Mouse (Mus musculus) forebrain, embryonic 14.5 days (tissue): Measurements from ENCODE around the gene Sema6d. TPM values are rescaled to one million over a fixed set of nuclear protein-coding genes. Genes with fewer than 3 reads are reported as not detected.

Experiments used
- ATAC-seq: fragments of 200-750 bp; cut with Nextera tagmentation; 2 replicates; pipeline ENCODE4 v1.8.0; 2017; ENCODE audit warnings: mild to moderate bottlenecking, moderate library complexity
- DNase-seq: peaks from one replicate; pipeline ENCODE4 v3.0.0-alpha.2; 2015; ENCODE audit warnings: low spot score
- H3K27ac ChIP-seq: fragments of 300-500 bp; sonication (generic); 2 replicates; pipeline ENCODE4 v1.5.1; 2014; ENCODE audit warnings: low read depth, mild to moderate bottlenecking, control low read depth, low read length, moderate library complexity
- H3K27me3 ChIP-seq: fragments of 300-500 bp; sonication (generic); replicated peaks from 2 replicates; pipeline ENCODE4 v1.6.1; 2014; ENCODE audit warnings: low read length, control low read depth, mixed read lengths; ENCODE audit not compliant: control insufficient read depth, insufficient read depth
- H3K36me3 ChIP-seq: fragments of 300-500 bp; sonication (generic); 2 replicates; pipeline ENCODE4 v1.6.1; 2014; ENCODE audit warnings: low read length, control low read depth; ENCODE audit not compliant: control insufficient read depth, insufficient read depth
- H3K4me1 ChIP-seq: fragments of 300-500 bp; sonication (generic); 2 replicates; pipeline ENCODE4 v1.6.1; 2014; ENCODE audit warnings: antibody characterized with exemption, low read length, control low read depth; ENCODE audit not compliant: control insufficient read depth, insufficient read depth
- H3K4me2 ChIP-seq: fragments of 300-500 bp; sonication (generic); 2 replicates; pipeline ENCODE4 v1.6.1; 2014; ENCODE audit warnings: mild to moderate bottlenecking, control low read depth, low read length
- H3K4me3 ChIP-seq: fragments of 300-500 bp; sonication (generic); 2 replicates; pipeline ENCODE4 v1.5.1; 2014; ENCODE audit warnings: low read depth, low read length, control low read depth
- H3K9ac ChIP-seq: fragments of 300-500 bp; sonication (generic); 2 replicates; pipeline ENCODE4 v1.6.1; 2014; ENCODE audit warnings: mild to moderate bottlenecking, low read length, control low read depth, moderate library complexity
- H3K9me3 ChIP-seq: fragments of 300-500 bp; sonication (generic); replicated peaks from 2 replicates; pipeline ENCODE4 v1.6.1; 2016; ENCODE audit warnings: low read length, control low read depth, mixed read lengths; ENCODE audit not compliant: control insufficient read depth
- WGBS: fragments of 180-500 bp; shearing (Covaris S2); extraction: QIAGEN DNeasy Blood & Tissue Kit; methylation state at CpG from one replicate; pipeline ENCODE4 v1.1.7; 2014; 5-methylcytosine and 5-hydroxymethylcytosine counted together
- polyA plus RNA-seq: library from polyadenylated mRNA; unstranded; fragments of >200 nt; fragmentation: Nextera tagmentation; extraction: Ambion mirVana; gene quantifications from 2 replicates; pipeline ENCODE4 v1.2.1, GENCODE M21; 2014

Sema6d gene
- 15.7 and 19.0 TPM in 2 replicates for polyA plus RNA-seq

DNA sequence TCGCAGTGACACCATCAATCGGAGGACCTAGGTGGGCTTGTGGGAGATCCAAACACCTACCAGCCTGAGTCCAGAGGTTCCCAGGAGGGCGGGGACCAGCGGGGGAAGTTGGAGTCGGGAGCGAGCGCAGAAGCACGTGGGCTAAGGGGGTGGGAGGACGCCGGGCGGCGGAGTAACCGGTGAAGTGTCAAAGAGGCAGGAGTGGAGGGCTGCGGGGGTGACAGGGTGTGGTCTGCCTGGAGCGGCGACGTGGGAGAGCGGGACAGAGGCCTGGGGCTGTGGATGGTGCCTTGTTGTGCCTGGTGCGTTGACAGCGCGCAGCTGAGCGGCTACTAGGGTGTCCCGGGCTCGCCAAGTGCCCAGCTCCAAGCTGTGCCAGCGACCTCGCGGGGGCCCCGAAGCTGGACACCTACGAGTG lies at the start of gene Sema6d:
TSS of gene Sema6d (plus strand) at position 157 of the 418 bp plus-strand sequence.
- Histone ChIP-seq H3K27ac (peak within 1 kb of the TSS; percentile 44; the same call in 1 of the 2 replicates), H3K36me3 (no peaks in the 10 kb centered on the region), H3K27me3 (peaks cover 6% of the 10 kb centered on the region; the same call in 1 of the 2 replicates), H3K9ac (peak within 1 kb of the TSS; percentile 76), H3K4me2 (peak within 1 kb of the TSS; percentile 96), H3K9me3 (no peaks in the 10 kb centered on the region), H3K4me1 (0 out of 2 replicates have a peak, but pooled peaks cover 3% of the 10 kb centered on the region), H3K4me3 (peak within 1 kb of the TSS; percentile 60)
- WGBS: 2% methylated on average over 29 of the region's 29 CpGs
- DNase-seq (peak; percentile 34), ATAC-seq (peak; percentile 72)

- no peaks in the 10 kb centered on the region for H3K36me3 ChIP-seq
- no peak for ATAC-seq
- H3K27me3 ChIP-seq: no peaks in the 10 kb centered on the region
- WGBS: 93% methylated on average over 3 of the region's 3 CpGs
- H3K4me1 ChIP-seq: no peaks in the 10 kb centered on the region
- H3K9me3 ChIP-seq: no peaks in the 10 kb centered on the region
- H3K4me2 ChIP-seq: no peak overlapping the region
- H3K27ac ChIP-seq: no peak overlapping the region
- DNase-seq: no peak
- H3K4me3 ChIP-seq: no peak overlapping the region
- H3K9ac ChIP-seq: no peak overlapping the region
These were observed 29.9 kb upstream of the Sema6d start for GRCm38 (mm10) chr2:124059910-124060309.

DNA sequence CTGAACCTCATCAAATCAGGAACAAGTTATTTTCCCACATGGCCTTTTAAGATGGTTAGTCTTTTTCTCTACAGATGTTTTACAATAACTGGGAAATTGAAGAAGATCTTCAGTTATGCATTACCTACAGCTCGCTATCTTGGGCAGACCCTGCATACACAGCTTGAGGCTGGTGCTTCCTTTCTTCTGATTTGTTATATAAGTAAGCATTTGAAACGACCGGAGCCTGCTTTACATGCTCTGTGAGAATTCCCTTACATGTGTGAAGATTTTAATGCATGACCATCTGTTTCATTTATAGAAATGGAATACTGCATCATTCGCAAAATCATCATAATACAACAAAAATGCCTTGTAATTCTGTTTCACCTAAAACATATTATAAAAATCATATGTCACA lies 21.4 kb upstream of the Sema6d start:
- Histone ChIP-seq H3K27ac (no peak overlapping the region), H3K36me3 (no peaks in the 10 kb centered on the region), H3K9me3 (no peaks in the 10 kb centered on the region), H3K4me1 (no peaks in the 10 kb centered on the region), H3K9ac (no peak overlapping the region), H3K4me3 (no peak overlapping the region), H3K4me2 (no peak overlapping the region), H3K27me3 (no peaks in the 10 kb centered on the region)
- peak; percentile 61; the same call in 1 of the 2 replicates for ATAC-seq
- 78% methylated on average over 4 of the region's 4 CpGs for WGBS
- DNase-seq: peak; percentile 47

- ATAC-seq: no peak
- no peaks in the 10 kb centered on the region for H3K4me1 ChIP-seq
- no peaks in the 10 kb centered on the region for H3K9me3 ChIP-seq
- no peak overlapping the region for H3K4me3 ChIP-seq
- H3K27ac ChIP-seq: no peak overlapping the region
- WGBS: 77% methylated on average over 2 of the region's 2 CpGs
- H3K36me3 ChIP-seq: no peaks in the 10 kb centered on the region
- no peak overlapping the region for H3K9ac ChIP-seq
- no peak overlapping the region for H3K4me2 ChIP-seq
- no peaks in the 10 kb centered on the region for H3K27me3 ChIP-seq
- no peak for DNase-seq
These were observed 19.1 kb upstream of the Sema6d start for GRCm38 (mm10) chr2:124070664-124071063.

- no peaks in the 10 kb centered on the region for H3K27me3 ChIP-seq
- H3K4me2 ChIP-seq: no peak overlapping the region
- no peaks in the 10 kb centered on the region for H3K36me3 ChIP-seq
- 26% methylated on average over 2 of the region's 2 CpGs for WGBS
- H3K4me1 ChIP-seq: no peaks in the 10 kb centered on the region
- no peak overlapping the region for H3K9ac ChIP-seq
- no peak overlapping the region for H3K4me3 ChIP-seq
- DNase-seq (no peak), ATAC-seq (no peak)
- H3K9me3 ChIP-seq: no peaks in the 10 kb centered on the region
- H3K27ac ChIP-seq: no peak overlapping the region
These were observed 18.4 kb upstream of the Sema6d start for GRCm38 (mm10) chr2:124071380-124071779.

DNA sequence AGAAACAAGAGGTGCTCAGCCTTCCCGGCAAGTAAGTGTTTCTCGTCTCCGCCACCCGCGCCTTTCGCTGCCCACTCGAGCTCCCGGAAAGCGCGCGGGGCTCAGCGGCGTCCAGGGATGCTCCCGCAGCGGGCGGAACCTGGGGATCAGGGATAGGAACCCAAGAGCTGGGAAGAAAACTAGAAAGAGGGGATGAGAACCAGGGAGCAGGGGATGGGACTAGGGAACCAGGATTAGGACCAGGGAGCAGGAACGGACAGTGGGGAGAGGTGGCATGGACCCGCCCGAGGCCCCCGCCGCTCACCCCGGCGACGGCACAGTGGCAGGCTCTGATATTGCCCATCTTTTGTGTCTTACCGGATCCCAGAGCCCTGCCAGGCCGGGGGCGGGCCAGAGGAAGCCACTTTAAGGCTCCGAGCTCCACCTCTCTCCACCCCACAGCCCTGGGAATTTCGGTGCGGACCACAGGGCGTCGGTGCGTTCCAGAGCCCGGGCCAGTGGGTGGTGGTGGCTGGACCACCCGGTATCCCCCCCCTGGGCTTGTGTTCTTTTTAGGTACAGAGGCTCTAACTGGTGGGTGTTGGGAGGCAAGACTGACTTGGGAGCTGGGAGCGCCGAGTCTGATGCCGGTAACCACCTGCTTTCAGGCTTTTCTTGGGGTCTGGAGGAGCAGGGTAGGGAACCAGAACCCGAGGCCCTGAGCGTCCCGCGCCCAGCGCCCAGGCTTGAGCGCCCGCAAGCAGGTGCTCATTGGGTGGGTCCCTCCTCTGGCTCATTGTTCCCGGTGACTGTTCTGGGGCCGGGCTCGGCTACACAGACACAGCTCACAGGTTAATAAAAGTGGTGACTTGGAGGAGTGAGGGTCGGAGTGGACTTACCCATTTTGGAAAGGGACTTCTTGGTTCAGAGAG lies 717 bp downstream of the Sema6d start:
- H3K9me3 ChIP-seq: no peaks in the 10 kb centered on the region
- H3K4me3 ChIP-seq: peak overlapping the region; percentile 60
- peaks cover 6% of the 10 kb centered on the region; the same call in 1 of the 2 replicates for H3K27me3 ChIP-seq
- H3K27ac ChIP-seq: peak overlapping the region; percentile 44; the same call in 1 of the 2 replicates
- ATAC-seq: peak; percentile 84
- DNase-seq: peak; percentile 45
- under 1% methylated on average over 49 of the region's 49 CpGs for WGBS
- no peaks in the 10 kb centered on the region for H3K36me3 ChIP-seq
- peak overlapping the region; percentile 76 for H3K9ac ChIP-seq
- peak overlapping the region; percentile 96 for H3K4me2 ChIP-seq
- H3K4me1 ChIP-seq: 0 out of 2 replicates have a peak, but pooled peaks cover 3% of the 10 kb centered on the region

DNA sequence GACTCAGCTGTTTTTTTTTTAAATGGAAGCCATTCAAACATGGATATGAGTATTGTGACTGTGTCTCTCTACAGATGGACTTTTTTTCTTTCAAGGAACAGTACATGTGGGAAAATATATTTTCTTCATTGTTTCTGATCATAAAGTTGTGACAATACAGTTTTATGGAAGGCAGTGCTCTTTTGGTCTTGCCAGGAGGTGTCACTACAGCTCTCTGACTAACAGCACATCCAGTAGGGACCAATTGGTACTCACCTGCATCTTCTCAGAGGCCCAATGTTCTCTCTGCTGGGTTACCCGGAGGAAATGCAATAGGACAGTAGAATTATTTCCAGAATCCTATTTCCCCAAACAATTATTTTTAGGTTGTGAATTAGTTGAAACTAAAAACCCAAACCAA lies 9.9 kb downstream of the Sema6d start:
- Histone ChIP-seq H3K9me3 (no peaks in the 10 kb centered on the region), H3K27me3 (no peaks in the 10 kb centered on the region), H3K27ac (no peak overlapping the region), H3K36me3 (no peaks in the 10 kb centered on the region), H3K4me2 (no peak overlapping the region), H3K4me3 (no peak overlapping the region), H3K9ac (no peak overlapping the region), H3K4me1 (peaks cover 6% of the 10 kb centered on the region)
- ATAC-seq (no peak), DNase-seq (peak; percentile 38)
- 42% methylated on average over 1 of the region's 1 CpGs for WGBS

DNA sequence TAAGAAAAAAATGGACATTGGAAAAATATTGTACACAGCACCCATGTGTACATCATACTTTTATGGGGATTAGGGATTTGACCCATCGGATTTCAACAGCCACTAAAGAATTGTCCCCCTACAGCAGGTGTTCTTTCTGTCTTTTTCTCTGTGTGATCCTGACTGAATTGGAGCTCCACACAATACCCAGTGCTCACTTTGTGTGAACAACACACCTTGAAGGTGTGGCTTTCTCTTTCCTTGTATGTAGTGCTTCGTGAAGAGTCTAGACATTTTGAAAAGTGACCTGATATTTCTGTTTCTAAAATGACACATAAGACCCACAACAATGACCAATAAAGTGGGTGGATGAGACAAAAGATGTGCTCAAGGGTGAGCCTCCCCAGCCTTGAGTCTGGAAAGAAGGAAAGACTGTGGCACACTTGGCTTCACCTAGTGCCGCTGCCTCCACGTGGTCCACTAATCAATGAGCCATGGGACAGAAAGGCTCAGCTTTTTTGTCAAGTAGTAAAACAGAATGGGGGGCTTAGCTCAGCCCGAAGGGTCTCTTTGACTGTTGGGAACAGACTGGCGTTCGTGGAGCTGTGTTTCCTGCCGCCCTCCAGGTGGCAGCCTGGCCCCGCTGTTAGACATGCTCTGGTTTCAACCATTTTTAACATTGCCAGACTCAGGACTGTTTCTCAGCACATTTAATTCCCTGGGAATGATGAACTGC lies 10.9 kb downstream of the Sema6d start:
- Histone ChIP-seq H3K36me3 (no peaks in the 10 kb centered on the region), H3K9me3 (no peaks in the 10 kb centered on the region), H3K27ac (no peak overlapping the region; the same call in 1 of the 2 replicates), H3K4me2 (no peak overlapping the region), H3K27me3 (no peaks in the 10 kb centered on the region), H3K9ac (no peak overlapping the region), H3K4me1 (peaks cover 6% of the 10 kb centered on the region), H3K4me3 (no peak overlapping the region)
- DNase-seq (peak; percentile 87), ATAC-seq (peak; percentile 92)
- WGBS: 14% methylated on average over 9 of the region's 9 CpGs
